Mouse (Mus musculus) hindbrain, embryonic 15.5 days (tissue): ENCODE data around the gene Lypd3. TPM values are rescaled to one million over a fixed set of nuclear protein-coding genes. Genes with fewer than 3 reads are reported as not detected.
"Not testable (repeated sequence)": the region's sequence is repeated elsewhere in the genome, so short reads cannot be mapped to it uniquely, and the experiment has no call there.

ENCODE experiments used
- ATAC-seq: fragments of 200-750 bp; cut with Nextera tagmentation; 2 replicates; pipeline ENCODE4 v1.8.0; 2017; ENCODE audit warnings: low read depth, moderate number of reproducible peaks, moderate TSS enrichment; ENCODE audit not compliant: low FRiP score
- H3K27ac ChIP-seq: fragments of 300-500 bp; sonication (generic); replicated peaks from 2 replicates; pipeline ENCODE4 v1.5.1; 2015; ENCODE audit warnings: mild to moderate bottlenecking, inconsistent platforms
- H3K27me3 ChIP-seq: fragments of 300-500 bp; sonication (generic); 2 replicates; pipeline ENCODE4 v1.6.1; 2015; ENCODE audit warnings: control low read depth, inconsistent platforms
- H3K36me3 ChIP-seq: fragments of 300-500 bp; sonication (generic); 2 replicates; pipeline ENCODE4 v1.6.1; 2015; ENCODE audit warnings: control low read depth, inconsistent platforms
- H3K4me1 ChIP-seq: fragments of 300-500 bp; sonication (generic); replicated peaks from 2 replicates; pipeline ENCODE4 v1.6.1; 2015; ENCODE audit warnings: control low read depth, inconsistent platforms
- H3K4me2 ChIP-seq: fragments of 300-500 bp; sonication (generic); 2 replicates; pipeline ENCODE4 v1.6.1; 2015; ENCODE audit warnings: moderate library complexity, mild to moderate bottlenecking, inconsistent platforms
- H3K4me3 ChIP-seq: fragments of 300-500 bp; sonication (generic); 2 replicates; pipeline ENCODE4 v1.5.1; 2015; ENCODE audit warnings: mild to moderate bottlenecking, inconsistent platforms
- H3K9ac ChIP-seq: fragments of 300-500 bp; sonication (generic); 2 replicates; pipeline ENCODE4 v1.6.1; 2015; ENCODE audit warnings: inconsistent platforms
- H3K9me3 ChIP-seq: fragments of 300-500 bp; sonication (generic); 2 replicates; pipeline ENCODE4 v1.6.1; 2016; ENCODE audit warnings: control low read depth, inconsistent platforms
- WGBS: fragments of 180-500 bp; shearing (Covaris S2); methylation state at CpG from one replicate; pipeline ENCODE4 v1.1.7; 2015; 5-methylcytosine and 5-hydroxymethylcytosine counted together
- polyA plus RNA-seq: library from polyadenylated mRNA; unstranded; fragments of >200 nt; fragmentation: Nextera tagmentation; extraction: Ambion mirVana; gene quantifications from 2 replicates; pipeline ENCODE4 v1.2.1, GENCODE M21; 2015

Gene Lypd3
- polyA plus RNA-seq, 1 experiment from 2014 or later, result 0.73 TPM

GRCm38 (mm10) chr7:24684121-24684520 lies 47.8 kb downstream of the Lypd3 start:
- WGBS, result 81% methylated on average over 7 of the region's 7 CpGs
- not testable (repeated sequence) for ATAC-seq, H3K9ac ChIP-seq, H3K4me3 ChIP-seq, H3K36me3 ChIP-seq, H3K27ac ChIP-seq, H3K4me1 ChIP-seq, H3K9me3 ChIP-seq, H3K27me3 ChIP-seq, H3K4me2 ChIP-seq

DNA sequence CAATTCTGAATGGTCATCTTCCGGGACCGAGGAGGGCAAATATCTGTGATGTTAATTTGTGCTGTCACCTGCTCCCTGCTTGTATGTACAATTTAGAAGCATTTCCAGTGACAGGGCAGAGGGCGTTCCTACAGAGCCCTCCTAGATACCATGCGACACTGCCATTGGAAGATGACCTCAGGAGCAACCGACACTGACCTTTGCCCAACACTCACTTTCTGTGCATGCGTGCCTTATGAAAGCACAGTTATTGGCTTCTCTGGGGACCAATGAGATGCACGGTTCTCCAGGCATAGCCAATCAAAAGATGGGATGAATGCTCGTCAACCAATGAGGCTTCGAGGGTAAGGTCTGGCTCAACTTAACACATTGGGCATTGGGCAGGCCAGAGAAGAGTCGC lies 51.2 kb downstream of the Lypd3 start:
- not testable (repeated sequence) for H3K27ac ChIP-seq, H3K4me3 ChIP-seq, H3K27me3 ChIP-seq, ATAC-seq, H3K36me3 ChIP-seq, H3K9me3 ChIP-seq, H3K4me1 ChIP-seq, H3K9ac ChIP-seq, H3K4me2 ChIP-seq
- 92% methylated on average over 10 of the region's 10 CpGs for WGBS

Other genes with a start within 250 kb of the Lypd3 start
- gene Smg9, start 236.9 kb upstream of the Lypd3 start, polyA plus RNA-seq, result 32.8 and 42.5 TPM in 2 replicates
- gene Irgc1, start 184.3 kb upstream of the Lypd3 start, polyA plus RNA-seq, result not detected in 2 replicates
- 1.3 and 1.5 TPM in 2 replicates for gene Plaur, start 174.1 kb upstream of the Lypd3 start, polyA plus RNA-seq
- 77.9 and 80.4 TPM in 2 replicates for gene Cadm4, start 154.5 kb upstream of the Lypd3 start, polyA plus RNA-seq
- gene Zfp428, start 129.5 kb upstream of the Lypd3 start, polyA plus RNA-seq, result 281 and 307 TPM in 2 replicates
- 1.00 and 1.5 TPM in 2 replicates for gene AC161166.1, start 124.1 kb upstream of the Lypd3 start, polyA plus RNA-seq
- gene Irgq, start 105.9 kb upstream of the Lypd3 start, polyA plus RNA-seq, result 28.5 and 28.7 TPM in 2 replicates
- gene Pinlyp, start 90.4 kb upstream of the Lypd3 start, polyA plus RNA-seq, result 0.25 TPM in 1 of 2 replicates, not detected in the other
- 66.2 and 72.1 TPM in 2 replicates for gene Xrcc1, start 90.3 kb upstream of the Lypd3 start, polyA plus RNA-seq
- 27.4 and 27.5 TPM in 2 replicates for gene Ethe1, start 49.0 kb upstream of the Lypd3 start, polyA plus RNA-seq
- 14.8 and 19.7 TPM in 2 replicates for gene Zfp575, start 48.9 kb upstream of the Lypd3 start, polyA plus RNA-seq
- not detected in 2 replicates for gene Phldb3, start 25.8 kb upstream of the Lypd3 start, polyA plus RNA-seq
- gene Tex101, start 40.1 kb downstream of the Lypd3 start, polyA plus RNA-seq, result not detected in 2 replicates
- not detected in 2 replicates for gene BC049730, start 72.7 kb downstream of the Lypd3 start, polyA plus RNA-seq
- not detected in 2 replicates for gene Gm4763, start 90.4 kb downstream of the Lypd3 start, polyA plus RNA-seq
- gene Cd177, start 123.8 kb downstream of the Lypd3 start, polyA plus RNA-seq, result 0.26 and 0.49 TPM in 2 replicates
- gene Ceacam10, start 140.7 kb downstream of the Lypd3 start, polyA plus RNA-seq, result 0.21 and 0.48 TPM in 2 replicates
- 29.3 and 43.6 TPM in 2 replicates for gene Gm9844, start 225.7 kb downstream of the Lypd3 start, polyA plus RNA-seq
- not detected in 2 replicates for gene Lypd4, start 233.4 kb downstream of the Lypd3 start, polyA plus RNA-seq
- gene Dmrtc2, start 233.5 kb downstream of the Lypd3 start, polyA plus RNA-seq, result 0.20 and 0.30 TPM in 2 replicates
- gene Rps19, start 247.8 kb downstream of the Lypd3 start, polyA plus RNA-seq, result 1,106 and 1,236 TPM in 2 replicates